Mouse (Mus musculus): ENCODE measurements around the gene Lrrc4c. TPM values are rescaled to one million over a fixed set of nuclear protein-coding genes. Genes with fewer than 3 reads are reported as not detected.

Gene Lrrc4c
- polyA plus RNA-seq (2012; ENCODE audit: insufficient read depth, insufficient read length, missing spikeins), result 0.48 and 0.92 TPM in 2 replicates

- H3K4me1 ChIP-seq (ENCODE audit: control insufficient read depth, insufficient read depth, insufficient read length, low read length), result no peaks in the 10 kb centered on the region
- H3K27ac ChIP-seq (replicated peaks; ENCODE audit: low read depth, low read length), result no peak within 1 kb of the TSS
- H3K4me3 ChIP-seq (ENCODE audit: insufficient read depth, low read depth, low read length), result no peak within 1 kb of the TSS
Measured at GRCm38 (mm10) chr2:96317387-96318299, at the start of gene Lrrc4c. Gene Lrrc4c (plus strand): TSS chr2:96318169.

GRCm38 (mm10) chr2:96275061-96275460, 42.9 kb upstream of the Lrrc4c start:
- no peak overlapping the region for H3K27ac ChIP-seq (replicated peaks; ENCODE audit: low read depth, low read length)
- no peak overlapping the region for H3K4me3 ChIP-seq (ENCODE audit: insufficient read depth, low read depth, low read length)
- no peaks in the 10 kb centered on the region for H3K4me1 ChIP-seq (ENCODE audit: control insufficient read depth, insufficient read depth, insufficient read length, low read length)

- Histone ChIP-seq H3K4me1 (ENCODE audit: control insufficient read depth, insufficient read depth, insufficient read length, low read length) (no peaks in the 10 kb centered on the region), H3K27ac (replicated peaks; ENCODE audit: low read depth, low read length) (no peak overlapping the region), H3K4me3 (ENCODE audit: insufficient read depth, low read depth, low read length) (no peak overlapping the region)
Measured at GRCm38 (mm10) chr2:96282926-96283325, 35.0 kb upstream of the Lrrc4c start.

- Histone ChIP-seq H3K4me3 (ENCODE audit: insufficient read depth, low read depth, low read length) (no peak overlapping the region), H3K27ac (replicated peaks; ENCODE audit: low read depth, low read length) (no peak overlapping the region), H3K4me1 (ENCODE audit: control insufficient read depth, insufficient read depth, insufficient read length, low read length) (no peaks in the 10 kb centered on the region)
Measured at GRCm38 (mm10) chr2:96287512-96287911, 30.5 kb upstream of the Lrrc4c start.

- Histone ChIP-seq H3K27ac (replicated peaks; ENCODE audit: low read depth, low read length) (no peak overlapping the region), H3K4me3 (ENCODE audit: insufficient read depth, low read depth, low read length) (no peak overlapping the region), H3K4me1 (ENCODE audit: control insufficient read depth, insufficient read depth, insufficient read length, low read length) (no peaks in the 10 kb centered on the region)
Measured at GRCm38 (mm10) chr2:96290541-96290940, 27.4 kb upstream of the Lrrc4c start.

GRCm38 (mm10) chr2:96315034-96315433, 2.9 kb upstream of the Lrrc4c start:
- Histone ChIP-seq H3K27ac (replicated peaks; ENCODE audit: low read depth, low read length) (no peak overlapping the region), H3K4me1 (ENCODE audit: control insufficient read depth, insufficient read depth, insufficient read length, low read length) (no peaks in the 10 kb centered on the region), H3K4me3 (ENCODE audit: insufficient read depth, low read depth, low read length) (no peak overlapping the region)

GRCm38 (mm10) chr2:96316531-96316930, 1.4 kb upstream of the Lrrc4c start:
- Histone ChIP-seq H3K4me1 (ENCODE audit: control insufficient read depth, insufficient read depth, insufficient read length, low read length) (no peaks in the 10 kb centered on the region), H3K4me3 (ENCODE audit: insufficient read depth, low read depth, low read length) (no peak overlapping the region), H3K27ac (replicated peaks; ENCODE audit: low read depth, low read length) (no peak overlapping the region)

GRCm38 (mm10) chr2:96318556-96318955, 587 bp downstream of the Lrrc4c start:
- Histone ChIP-seq H3K4me1 (ENCODE audit: control insufficient read depth, insufficient read depth, insufficient read length, low read length) (no peaks in the 10 kb centered on the region), H3K4me3 (ENCODE audit: insufficient read depth, low read depth, low read length) (no peak overlapping the region), H3K27ac (replicated peaks; ENCODE audit: low read depth, low read length) (no peak overlapping the region)

GRCm38 (mm10) chr2:96319201-96319600, 1.2 kb downstream of the Lrrc4c start:
- H3K4me1 ChIP-seq (ENCODE audit: control insufficient read depth, insufficient read depth, insufficient read length, low read length), result no peaks in the 10 kb centered on the region
- H3K4me3 ChIP-seq (ENCODE audit: insufficient read depth, low read depth, low read length), result no peak overlapping the region
- no peak overlapping the region for H3K27ac ChIP-seq (replicated peaks; ENCODE audit: low read depth, low read length)

GRCm38 (mm10) chr2:96319649-96320048, 1.7 kb downstream of the Lrrc4c start:
- H3K27ac ChIP-seq (replicated peaks; ENCODE audit: low read depth, low read length), result no peak overlapping the region
- H3K4me1 ChIP-seq (ENCODE audit: control insufficient read depth, insufficient read depth, insufficient read length, low read length), result no peaks in the 10 kb centered on the region
- H3K4me3 ChIP-seq (ENCODE audit: insufficient read depth, low read depth, low read length), result no peak overlapping the region

- Histone ChIP-seq H3K27ac (replicated peaks; ENCODE audit: low read depth, low read length) (no peak overlapping the region), H3K4me1 (ENCODE audit: control insufficient read depth, insufficient read depth, insufficient read length, low read length) (no peaks in the 10 kb centered on the region), H3K4me3 (ENCODE audit: insufficient read depth, low read depth, low read length) (no peak overlapping the region)
Measured at GRCm38 (mm10) chr2:96334652-96335051, 16.7 kb downstream of the Lrrc4c start.

- H3K4me1 ChIP-seq (ENCODE audit: control insufficient read depth, insufficient read depth, insufficient read length, low read length), result no peaks in the 10 kb centered on the region
- no peak overlapping the region for H3K27ac ChIP-seq (replicated peaks; ENCODE audit: low read depth, low read length)
- H3K4me3 ChIP-seq (ENCODE audit: insufficient read depth, low read depth, low read length), result no peak overlapping the region
Measured at GRCm38 (mm10) chr2:96337354-96337753, 19.4 kb downstream of the Lrrc4c start.

GRCm38 (mm10) chr2:96401186-96401811, 83.3 kb downstream of the Lrrc4c start:
- Histone ChIP-seq H3K4me3 (ENCODE audit: insufficient read depth, low read depth, low read length) (no peak overlapping the region), H3K4me1 (ENCODE audit: control insufficient read depth, insufficient read depth, insufficient read length, low read length) (no peaks in the 10 kb centered on the region), H3K27ac (replicated peaks; ENCODE audit: low read depth, low read length) (no peak overlapping the region)

- H3K4me1 ChIP-seq (ENCODE audit: control insufficient read depth, insufficient read depth, insufficient read length, low read length), result no peaks in the 10 kb centered on the region
- H3K27ac ChIP-seq (replicated peaks; ENCODE audit: low read depth, low read length), result no peak overlapping the region
- H3K4me3 ChIP-seq (ENCODE audit: insufficient read depth, low read depth, low read length), result no peak overlapping the region
Measured at GRCm38 (mm10) chr2:96402514-96402913, 84.5 kb downstream of the Lrrc4c start.

GRCm38 (mm10) chr2:96406856-96407255, 88.9 kb downstream of the Lrrc4c start:
- Histone ChIP-seq H3K27ac (replicated peaks; ENCODE audit: low read depth, low read length) (no peak overlapping the region), H3K4me1 (ENCODE audit: control insufficient read depth, insufficient read depth, insufficient read length, low read length) (no peaks in the 10 kb centered on the region), H3K4me3 (ENCODE audit: insufficient read depth, low read depth, low read length) (no peak overlapping the region)

GRCm38 (mm10) chr2:96411182-96411581, 93.2 kb downstream of the Lrrc4c start:
- Histone ChIP-seq H3K4me3 (ENCODE audit: insufficient read depth, low read depth, low read length) (no peak overlapping the region), H3K4me1 (ENCODE audit: control insufficient read depth, insufficient read depth, insufficient read length, low read length) (no peaks in the 10 kb centered on the region), H3K27ac (replicated peaks; ENCODE audit: low read depth, low read length) (no peak overlapping the region)
